ENCODE assay signal across 31 mouse cellular contexts in the genomic region with DNA sequence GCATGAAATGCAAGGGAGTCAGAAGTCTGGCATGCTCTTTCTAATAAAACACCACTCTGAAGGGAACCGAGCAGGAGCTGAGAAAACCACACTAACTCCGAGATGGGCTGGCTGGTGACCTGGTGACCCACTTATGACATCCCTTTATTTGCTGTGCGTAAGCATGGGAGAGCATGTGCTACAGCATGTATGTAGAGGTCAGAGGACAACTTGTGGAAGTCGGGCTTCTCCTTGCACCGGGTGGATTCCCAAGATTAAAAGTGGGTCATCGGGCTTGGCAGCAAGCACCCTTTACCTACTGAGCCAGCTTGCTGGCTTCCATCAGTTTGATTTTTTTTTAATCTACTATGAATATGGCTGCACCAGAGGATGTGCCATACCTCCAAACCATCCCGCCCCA. TPM values are rescaled to one million over a fixed set of nuclear protein-coding genes. Genes with fewer than 3 reads are reported as not detected.
"Had no signal": no experiment of that assay in that cellular context is flagged by ENCODE, and none has a peak within 500 bp of the region (broad histone marks: within the 10 kb centered on the region; RNA-seq: fewer than 3 reads in every experiment).

No protein-coding gene starts in this region.

- H3K36me3 ChIP-seq: limb, embryonic 15.5 days; lung, embryonic 15.5 days; midbrain, embryonic 10.5 days; midbrain, embryonic 13.5 days; neural tube, embryonic 13.5 days had no signal

- H3K4me3 ChIP-seq: limb, embryonic 15.5 days; lung, embryonic 15.5 days; midbrain, embryonic 10.5 days; midbrain, embryonic 13.5 days; myocyte; neural tube, embryonic 13.5 days had no signal

- H3K27me3 ChIP-seq: limb, embryonic 15.5 days; midbrain, embryonic 13.5 days; neural tube, embryonic 13.5 days had no signal

- H3K9me3 ChIP-seq: limb, embryonic 15.5 days; lung, embryonic 15.5 days; megakaryocyte, embryonic 14.5 days; midbrain, embryonic 10.5 days; midbrain, embryonic 13.5 days; neural tube, embryonic 13.5 days had no signal

- H3K27ac ChIP-seq: limb, embryonic 15.5 days; liver, embryonic 14.5 days; lung, embryonic 15.5 days; midbrain, embryonic 13.5 days; neural tube, embryonic 13.5 days; stomach, postnatal 0 days had no signal

- DNase-seq: kidney, adult 11 months; kidney, adult 9 months; kidney, postnatal 14 days; kidney, postnatal 4 days; lung, adult 18-20 months; lung, postnatal 10 days; lung, postnatal 36 days; right cerebral cortex, adult 18-20 months; right cerebral cortex, postnatal 14 days; right cerebral cortex, postnatal 4 days; thymus, adult 2 months; thymus, postnatal 14 days; thymus, postnatal 4 days had no signal

- H3K4me1 ChIP-seq: lung, embryonic 15.5 days had no signal

- H3K4me2 ChIP-seq: limb, embryonic 15.5 days; lung, embryonic 15.5 days; midbrain, embryonic 13.5 days; neural tube, embryonic 13.5 days had no signal

- ATAC-seq: midbrain, embryonic 13.5 days; midbrain, embryonic 16.5 days had no signal

- H3K9ac ChIP-seq: limb, embryonic 15.5 days; liver, embryonic 14.5 days; lung, embryonic 15.5 days; midbrain, embryonic 13.5 days; neural tube, embryonic 13.5 days had no signal

RNA-seq across cellular contexts. Expression of gene Gm9936, which starts 19.0 kb away (rescaled TPM):
- total RNA-seq: monocyte, adult 5-6 weeks had no signal
- polyA plus RNA-seq: kidney, embryonic 16.5 days; liver, embryonic 14.5 days; lung, embryonic 15.5 days; thymus, adult 2 months had no signal

RNA-seq across cellular contexts. Expression of gene 4930519G04Rik, which starts 24.0 kb away (rescaled TPM):
- total RNA-seq: layer of hippocampus, adult 18-20 months; layer of hippocampus, postnatal 14 days; left cerebral cortex, adult 8-10 months; left cerebral cortex, postnatal 14 days had no signal
- polyA plus RNA-seq: kidney, embryonic 16.5 days; limb, embryonic 11.5 days; limb, embryonic 15.5 days; liver, embryonic 14.5 days; lung, embryonic 15.5 days; midbrain, embryonic 10.5 days; midbrain, embryonic 13.5 days; midbrain, embryonic 16.5 days; myocyte; neural tube, embryonic 13.5 days; stomach, embryonic 14.5 days; stomach, postnatal 0 days; thymus, adult 2 months had no signal

RNA-seq across cellular contexts. Expression of gene Oasl1, which starts 45.6 kb away (rescaled TPM):
- total RNA-seq: layer of hippocampus, adult 18-20 months; layer of hippocampus, postnatal 14 days; left cerebral cortex, postnatal 14 days had no signal
- polyA plus RNA-seq: midbrain, embryonic 10.5 days; midbrain, embryonic 16.5 days had no signal
